Mouse (Mus musculus) CD4-positive, CD25-positive, alpha-beta regulatory T cell, adult 4 months (primary cell): ENCODE measurements around the gene Wdr6. TPM values are rescaled to one million over a fixed set of nuclear protein-coding genes. Genes with fewer than 3 reads are reported as not detected.

ENCODE experiments used
- ATAC-seq: one replicate; pipeline ENCODE4 v1.8.0; 2017
- polyA plus RNA-seq, 2 experiments: library from polyadenylated mRNA; unstranded; fragments of 100-300 nt; shearing (Covaris generic); gene quantifications; one replicate each; pipeline ENCODE4 v1.2.1; 2017

Gene Wdr6
- polyA plus RNA-seq, 2 experiments from 2014 or later: 29.8 to 56.5 TPM

- ATAC-seq: no peak
Observed at GRCm38 (mm10) chr9:108523341-108523740, 55.2 kb downstream of the Wdr6 start.

Other genes starting within 250 kb of the Wdr6 start
- gene Gpx1, start 239.8 kb downstream of the Wdr6 start, polyA plus RNA-seq: 100 to 1,000 TPM; 464 to 565 TPM
- gene Usp4, start 230.9 kb downstream of the Wdr6 start, polyA plus RNA-seq: 100 to 1,000 TPM; 102 to 155 TPM
- 1 to 10 TPM in 1 of 2 experiments, not detected in 1; 1.6 TPM for gene 1700102P08Rik, start 185.9 kb downstream of the Wdr6 start, polyA plus RNA-seq
- under 1 TPM in 1 of 2 experiments, not detected in 1; 0.11 TPM for gene Ccdc36, start 150.3 kb downstream of the Wdr6 start, polyA plus RNA-seq
- gene BC048562, start 142.3 kb downstream of the Wdr6 start, polyA plus RNA-seq: not detected
- gene Ccdc71, start 118.2 kb downstream of the Wdr6 start, polyA plus RNA-seq: 10 to 100 TPM; 29.9 to 39.2 TPM
- 1 to 10 TPM; 1.6 to 2.2 TPM for gene Klhdc8b, start 117.2 kb downstream of the Wdr6 start, polyA plus RNA-seq
- under 1 TPM; 0.10 to 0.13 TPM for gene Lamb2, start 99.0 kb downstream of the Wdr6 start, polyA plus RNA-seq
- gene Usp19, start 88.1 kb downstream of the Wdr6 start, polyA plus RNA-seq: 10 to 100 TPM; 15.1 to 16.6 TPM
- 100 to 1,000 TPM; 132 to 223 TPM for gene Qars, start 71.0 kb downstream of the Wdr6 start, polyA plus RNA-seq
- gene Qrich1, start 61.9 kb downstream of the Wdr6 start, polyA plus RNA-seq: 10 to 100 TPM; 77.2 to 91.3 TPM
- gene Impdh2, start 18.5 kb downstream of the Wdr6 start, polyA plus RNA-seq: 100 to 1,000 TPM; 155 to 180 TPM
- gene Ndufaf3, start 11.3 kb downstream of the Wdr6 start, polyA plus RNA-seq: 10 to 100 TPM; 48.0 to 61.4 TPM
- 10 to 100 TPM; 65.5 to 75.7 TPM for gene Dalrd3, start 8.9 kb downstream of the Wdr6 start, polyA plus RNA-seq
- 10 to 100 TPM in 1 of 2 experiments, 1 to 10 TPM in 1; 7.8 to 15.5 TPM for gene P4htm, start 18.9 kb upstream of the Wdr6 start, polyA plus RNA-seq
- 10 to 100 TPM; 61.3 to 92.7 TPM for gene Arih2, start 70.6 kb upstream of the Wdr6 start, polyA plus RNA-seq
- gene Slc25a20, start 83.3 kb upstream of the Wdr6 start, polyA plus RNA-seq: 10 to 100 TPM; 40.4 to 61.1 TPM
- 1 to 10 TPM; 3.7 to 6.7 TPM for gene Prkar2a, start 110.6 kb upstream of the Wdr6 start, polyA plus RNA-seq
- 10 to 100 TPM; 20.1 to 27.6 TPM for gene Ip6k2, start 205.1 kb upstream of the Wdr6 start, polyA plus RNA-seq
- 1 to 10 TPM; 7.5 to 7.8 TPM for gene Nckipsd, start 229.6 kb upstream of the Wdr6 start, polyA plus RNA-seq
- gene Celsr3, start 247.6 kb upstream of the Wdr6 start, polyA plus RNA-seq: under 1 TPM in 1 of 2 experiments, not detected in 1; 0.05 TPM